Mouse (Mus musculus) lung, adult 2 months (tissue): ENCODE measurements around the gene Gpa33. TPM values are rescaled to one million over a fixed set of nuclear protein-coding genes. Genes with fewer than 3 reads are reported as not detected.

ENCODE experiments used
- DNase-seq: peaks from one replicate; pipeline ENCODE4 v3.0.0; 2022
- H3K4me1 ChIP-seq: fragments of 200-500 bp; 2 replicates; pipeline ENCODE4 v1.6.1; 2011; ENCODE audit warnings: low read length; ENCODE audit not compliant: control insufficient read depth, insufficient read depth
- H3K4me3 ChIP-seq: fragments of 200-500 bp; replicated peaks from 2 replicates; pipeline ENCODE3; 2011; ENCODE audit warnings: low read depth, mild to moderate bottlenecking, control low read depth, low read length; ENCODE audit errors: extremely low read depth
- CTCF ChIP-seq: fragments of 200-500 bp; IDR thresholded peaks from 2 replicates; pipeline ENCODE4 v1.5.1; 2011; ENCODE audit warnings: mild to moderate bottlenecking, low read length, control low read depth; ENCODE audit not compliant: insufficient read depth
- POLR2A ChIP-seq: fragments of 200-500 bp; IDR thresholded peaks from 2 replicates; pipeline ENCODE4 v1.6.1; 2011; ENCODE audit warnings: low read depth, mild to moderate bottlenecking, control low read depth, low read length, borderline replicate concordance; ENCODE audit errors: extremely low read depth
- WGBS: fragments of 180-500 bp; shearing (Covaris S2); methylation state at CpG from one replicate; pipeline ENCODE4 v1.1.7; 2018; 5-methylcytosine and 5-hydroxymethylcytosine counted together
- polyA plus RNA-seq: library from polyadenylated mRNA; depleted of rRNA; stranded (reverse); fragments of >200 nt; gene quantifications from 2 replicates; pipeline ENCODE4 v1.2.3, GENCODE M21; 2012

Gpa33 gene
- polyA plus RNA-seq, 1 experiment = 0.04 TPM

- whole genome bisulfite sequencing = 28% methylated on average over 6 of the region's 6 CpGs
- TF ChIP-seq CTCF = no peak
- H3K4me1 ChIP-seq = no peaks in the 10 kb centered on the region
Observed at GRCm38 (mm10) chr1:166105464-166105863, 24.6 kb upstream of the Gpa33 start.

GRCm38 (mm10) chr1:166114986-166115385, 15.1 kb upstream of the Gpa33 start:
- WGBS = 78% methylated on average over 3 of the region's 3 CpGs
- Histone ChIP-seq H3K4me3 (no peak overlapping the region), H3K4me1 (no peaks in the 10 kb centered on the region)
- TF ChIP-seq CTCF (no peak), POLR2A (no peak)
- DNase-seq = no peak

More at GRCm38 (mm10) chr1:166105464-166105863, 24.6 kb upstream of the Gpa33 start:
- H3K4me3 ChIP-seq = no peak overlapping the region
- DNase-seq = no peak

- WGBS = 82% methylated on average over 4 of the region's 4 CpGs
- no peak for DNase-seq
- TF ChIP-seq CTCF = no peak
- no peak for TF ChIP-seq POLR2A
- Histone ChIP-seq H3K4me1 (no peaks in the 10 kb centered on the region), H3K4me3 (no peak overlapping the region)
Observed at GRCm38 (mm10) chr1:166115719-166116118, 14.3 kb upstream of the Gpa33 start.

GRCm38 (mm10) chr1:166117866-166118639, 12.0 kb upstream of the Gpa33 start:
- no peak for TF ChIP-seq CTCF
- no peaks in the 10 kb centered on the region for H3K4me1 ChIP-seq
- H3K4me3 ChIP-seq = no peak overlapping the region
- DNase-seq = no peak
- WGBS = 74% methylated on average over 13 of the region's 13 CpGs

GRCm38 (mm10) chr1:166122114-166122513, 7.9 kb upstream of the Gpa33 start:
- DNase-seq = no peak
- no peak overlapping the region for H3K4me3 ChIP-seq
- 56% methylated on average over 7 of the region's 7 CpGs for WGBS
- no peak for TF ChIP-seq CTCF
- no peak for TF ChIP-seq POLR2A
- H3K4me1 ChIP-seq = no peaks in the 10 kb centered on the region

- no peak for DNase-seq
- H3K4me1 ChIP-seq = no peaks in the 10 kb centered on the region
- 97% methylated on average over 1 of the region's 1 CpGs for WGBS
- no peak overlapping the region for H3K4me3 ChIP-seq
- TF ChIP-seq POLR2A (no peak), CTCF (no peak)
Observed at GRCm38 (mm10) chr1:166123045-166123444, 7.0 kb upstream of the Gpa33 start.

- Histone ChIP-seq H3K4me3 (no peak overlapping the region), H3K4me1 (no peaks in the 10 kb centered on the region)
- DNase-seq = no peak
- 96% methylated on average over 8 of the region's 8 CpGs for WGBS
- TF ChIP-seq POLR2A (no peak), CTCF (no peak)
Observed at GRCm38 (mm10) chr1:166123751-166124150, 6.3 kb upstream of the Gpa33 start.

- TF ChIP-seq POLR2A = no peak
- Histone ChIP-seq H3K4me1 (no peaks in the 10 kb centered on the region), H3K4me3 (no peak overlapping the region)
- DNase-seq = no peak
- WGBS = 39% methylated on average over 8 of the region's 8 CpGs
Observed at GRCm38 (mm10) chr1:166124932-166125593, 5.0 kb upstream of the Gpa33 start.

- no peaks in the 10 kb centered on the region for H3K4me1 ChIP-seq
- no peak for DNase-seq
- no peak overlapping the region for H3K4me3 ChIP-seq
- WGBS = 90% methylated on average over 6 of the region's 6 CpGs
- TF ChIP-seq POLR2A (no peak), CTCF (no peak)
Observed at GRCm38 (mm10) chr1:166126290-166126689, 3.7 kb upstream of the Gpa33 start.

GRCm38 (mm10) chr1:166126795-166127194, 3.2 kb upstream of the Gpa33 start:
- 45% methylated on average over 9 of the region's 9 CpGs for WGBS
- no peak for DNase-seq
- Histone ChIP-seq H3K4me1 (no peaks in the 10 kb centered on the region), H3K4me3 (no peak overlapping the region)
- TF ChIP-seq POLR2A (no peak), CTCF (no peak)
